Mouse (Mus musculus) ES-E14 (cell line): ENCODE results near the gene Lemd2. TPM values are rescaled to one million over a fixed set of nuclear protein-coding genes. Genes with fewer than 3 reads are reported as not detected.

Source experiments
- DNase-seq: peaks from one replicate; pipeline ENCODE4 v3.0.0-alpha.2; 2013; ENCODE audit warnings: low read depth, low spot score
- H3K27ac ChIP-seq: 2 replicates; pipeline ENCODE4 v1.5.1; 2012; ENCODE audit warnings: low read depth, mild to moderate bottlenecking, low read length, moderate library complexity, mixed read lengths; ENCODE audit not compliant: poor library complexity, insufficient read depth, severe bottlenecking
- H3K36me3 ChIP-seq: 2 replicates; pipeline ENCODE4 v1.6.1; 2012; ENCODE audit warnings: mild to moderate bottlenecking, low read length, moderate library complexity, mixed read lengths; ENCODE audit not compliant: control insufficient read depth, poor library complexity, insufficient read depth, severe bottlenecking
- H3K4me1 ChIP-seq, 2 experiments: fragments of 150-350 bp in 1 of 2; sonication (generic) in 1 of 2; 2 replicates each; pipeline ENCODE4 v1.6.1; 2012; ENCODE audit warnings: low read length in 2 of 2, mild to moderate bottlenecking in 1 of 2, mixed read lengths in 1 of 2; ENCODE audit not compliant: control insufficient read depth in 2 of 2, insufficient read depth in 2 of 2, poor library complexity in 1 of 2
- H3K4me3 ChIP-seq, 2 experiments: fragments of 150-350 bp in 1 of 2; sonication (generic) in 1 of 2; 2 replicates each; pipeline ENCODE4 v1.5.1; 2012; ENCODE audit warnings: low read length in 2 of 2, low read depth in 1 of 2, mild to moderate bottlenecking in 1 of 2, mixed read lengths in 1 of 2; ENCODE audit not compliant: insufficient read depth in 1 of 2, poor library complexity in 1 of 2, severe bottlenecking in 1 of 2
- H3K9ac ChIP-seq: 2 replicates; pipeline ENCODE4 v1.6.1; 2012; ENCODE audit warnings: low read depth, mild to moderate bottlenecking, low read length, mixed read lengths; ENCODE audit not compliant: poor library complexity, insufficient read depth, severe bottlenecking
- H3K9me3 ChIP-seq: fragments of 150-350 bp; sonication (generic); 2 replicates; pipeline ENCODE4 v1.6.1; 2012; ENCODE audit warnings: low read depth, mild to moderate bottlenecking, low read length; ENCODE audit not compliant: control insufficient read depth, insufficient read depth
- CHD2 ChIP-seq: IDR thresholded peaks from 2 replicates; pipeline ENCODE4 v1.6.1; 2014; ENCODE audit warnings: mild to moderate bottlenecking, low read depth, low read length, inconsistent platforms
- HCFC1 ChIP-seq: IDR thresholded peaks from 2 replicates; pipeline ENCODE4 v1.6.1; 2012; ENCODE audit warnings: low read length, inconsistent platforms, borderline replicate concordance; ENCODE audit not compliant: insufficient read depth
- MAFK ChIP-seq: IDR thresholded peaks from 2 replicates; pipeline ENCODE4 v1.6.1; 2014; ENCODE audit warnings: mild to moderate bottlenecking, low read depth, low read length, inconsistent platforms; ENCODE audit not compliant: insufficient read depth
- ZC3H11A ChIP-seq: IDR thresholded peaks from 2 replicates; pipeline ENCODE4 v1.6.1; 2012; ENCODE audit warnings: low read depth, mild to moderate bottlenecking, inconsistent platforms, low read length, borderline replicate concordance
- ZNF384 ChIP-seq: IDR thresholded peaks from 2 replicates; pipeline ENCODE4 v1.6.1; 2012; ENCODE audit warnings: low read depth, low read length, inconsistent platforms
- in situ Hi-C, 2 experiments: fragments of 600-800 bp; cut with MboI; formaldehyde crosslinking; loops; one replicate each; pipeline ENCODE4 v1.15.1; 2025; ENCODE audit warnings: low sequenced_read_pairs in 2 of 2, inconsistent platforms in 1 of 2; ENCODE audit not compliant: unreplicated experiment in 2 of 2
- total RNA-seq: library from RNA; depleted of rRNA; stranded (reverse); fragments of 300-350 nt; gene quantifications from 2 replicates; pipeline ENCODE4 v1.2.3, GENCODE M21; 2012

Gene Lemd2
- total RNA-seq, 1 experiment = 51.8 TPM

DNA sequence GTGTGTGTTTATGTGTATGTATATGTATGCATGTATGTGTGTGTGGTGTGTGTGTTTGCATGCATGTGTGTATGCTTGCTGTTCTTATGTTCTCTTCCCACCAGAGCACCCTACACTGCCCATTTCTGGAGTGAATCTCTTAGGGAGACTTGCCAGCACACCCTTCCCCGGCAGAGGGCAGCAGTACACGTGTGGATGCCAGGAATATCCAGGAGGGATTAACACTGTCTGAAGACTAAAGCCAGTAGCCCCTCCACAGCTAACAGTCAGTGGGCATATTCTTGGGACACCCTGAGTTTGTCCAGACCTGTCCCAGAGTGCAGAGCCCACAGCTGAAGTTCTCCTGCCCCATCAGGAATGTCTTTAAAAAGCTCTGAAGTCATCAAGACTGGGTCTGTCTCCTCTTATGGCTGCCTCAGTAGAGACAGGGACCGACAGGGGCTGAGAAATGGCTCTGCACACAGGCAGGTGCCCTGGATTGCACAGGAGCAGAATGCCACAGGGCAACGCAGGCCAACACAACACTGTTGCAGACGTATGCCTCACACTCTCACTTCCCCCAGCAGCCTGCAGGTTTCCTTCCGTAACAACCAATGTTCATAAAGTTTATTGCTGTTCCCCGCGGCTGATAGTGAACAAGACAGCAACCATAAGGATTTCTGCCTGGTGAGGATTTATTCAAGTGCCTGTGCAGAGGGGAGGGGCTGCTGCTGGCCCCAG lies 39.1 kb downstream of the Lemd2 start:
- no peak overlapping the region for H3K4me3 ChIP-seq
- no peaks in the 10 kb centered on the region for H3K9me3 ChIP-seq
- no peaks in the 10 kb centered on the region for H3K36me3 ChIP-seq
- H3K27ac ChIP-seq = no peak overlapping the region
- in situ Hi-C loops = no loop called here
- TF ChIP-seq CHD2 (no peak), HCFC1 (no peak), ZNF384 (no peak), MAFK (no peak), ZC3H11A (no peak)
- no peak for DNase-seq
- no peaks in the 10 kb centered on the region; a peak in 1 of 4 replicates for H3K4me1 ChIP-seq
- no peak overlapping the region for H3K9ac ChIP-seq

DNA sequence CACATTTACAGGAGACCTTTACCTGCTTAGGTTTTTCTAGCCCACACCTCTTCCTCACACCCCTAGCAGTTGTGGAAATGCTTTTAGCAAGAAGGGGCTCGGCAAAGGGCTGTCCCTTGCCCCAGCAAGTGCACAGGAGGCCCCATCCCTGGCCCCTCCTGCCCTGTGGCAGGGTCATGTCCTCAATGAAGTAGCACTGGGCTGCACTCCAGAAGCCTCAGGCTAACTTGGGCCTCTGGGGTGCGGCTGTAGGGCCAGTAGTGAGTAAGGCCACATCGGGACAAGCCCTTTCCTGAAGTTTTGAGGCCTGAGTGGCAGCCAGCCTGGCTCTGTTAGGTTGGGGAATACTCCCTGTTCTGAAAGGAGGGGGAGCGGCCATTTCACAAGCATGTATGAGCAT lies 43.4 kb downstream of the Lemd2 start:
- in situ Hi-C loops = no loop called here
- H3K27ac ChIP-seq = no peak overlapping the region
- no peak overlapping the region for H3K4me3 ChIP-seq
- H3K36me3 ChIP-seq = no peaks in the 10 kb centered on the region
- no peak overlapping the region for H3K9ac ChIP-seq
- DNase-seq = no peak
- H3K9me3 ChIP-seq = no peaks in the 10 kb centered on the region
- TF ChIP-seq HCFC1 = no peak
- no peak for TF ChIP-seq ZNF384
- no peak for TF ChIP-seq CHD2
- TF ChIP-seq MAFK = no peak
- no peak for TF ChIP-seq ZC3H11A
- no peaks in the 10 kb centered on the region; a peak in 1 of 4 replicates for H3K4me1 ChIP-seq

- H3K4me1 ChIP-seq = no peaks in the 10 kb centered on the region; a peak in 1 of 4 replicates
- no peak for DNase-seq
- no peaks in the 10 kb centered on the region for H3K9me3 ChIP-seq
- no peak overlapping the region for H3K4me3 ChIP-seq
- no peak overlapping the region for H3K9ac ChIP-seq
- no peak overlapping the region for H3K27ac ChIP-seq
- TF ChIP-seq HCFC1 = no peak
- TF ChIP-seq ZC3H11A = no peak
- no peak for TF ChIP-seq ZNF384
- TF ChIP-seq CHD2 = no peak
- no peak for TF ChIP-seq MAFK
- H3K36me3 ChIP-seq = no peaks in the 10 kb centered on the region
- in situ Hi-C loops = no loop called here
Measured at GRCm38 (mm10) chr17:27159169-27159568, 45.1 kb downstream of the Lemd2 start.

DNA sequence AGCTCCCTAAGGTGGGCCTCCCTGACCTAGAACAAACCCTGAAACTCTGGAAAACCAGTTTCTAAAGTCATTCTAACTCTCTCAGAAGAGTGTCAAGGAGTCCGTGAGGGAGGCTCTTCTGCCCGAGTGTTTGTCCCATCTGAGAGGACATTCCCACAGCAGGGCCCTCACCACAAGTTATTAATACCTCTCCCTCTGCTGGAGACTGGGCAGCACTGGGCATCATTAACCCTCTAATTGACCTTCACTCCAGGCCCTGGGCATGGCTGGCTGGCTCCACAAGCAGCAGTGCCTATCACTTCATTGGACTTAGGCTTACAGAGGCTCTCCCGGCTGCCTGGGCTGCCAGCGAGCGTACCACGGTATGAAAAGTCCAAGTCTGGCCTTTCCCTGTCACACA lies 45.8 kb downstream of the Lemd2 start:
- no peak overlapping the region for H3K9ac ChIP-seq

GRCm38 (mm10) chr17:27155752-27156151 lies 48.5 kb downstream of the Lemd2 start:
- Histone ChIP-seq H3K4me3 (no peak overlapping the region), H3K4me1 (peaks cover 0 to 6% of the 10 kb centered on the region in 2 experiments; a peak in 1 of 4 replicates), H3K27ac (no peak overlapping the region), H3K9ac (no peak overlapping the region), H3K36me3 (no peaks in the 10 kb centered on the region), H3K9me3 (no peaks in the 10 kb centered on the region)
- DNase-seq = no peak
- TF ChIP-seq ZNF384 (no peak), CHD2 (no peak), HCFC1 (no peak), MAFK (no peak), ZC3H11A (no peak)
- in situ Hi-C loops = no loop called here

More for the DNA sequence above, 45.8 kb downstream of the Lemd2 start:
- Histone ChIP-seq H3K4me1 (peaks cover 0 to 4% of the 10 kb centered on the region in 2 experiments; a peak in 2 of 4 replicates), H3K36me3 (no peaks in the 10 kb centered on the region), H3K27ac (no peak overlapping the region), H3K9me3 (no peaks in the 10 kb centered on the region), H3K4me3 (no peak overlapping the region)
- DNase-seq = no peak
- TF ChIP-seq CHD2 (no peak), MAFK (no peak), HCFC1 (no peak), ZC3H11A (no peak), ZNF384 (no peak)
- in situ Hi-C loops = no loop called here
